Mouse (Mus musculus) forebrain, embryonic 13.5 days (tissue): ENCODE data around the gene Prss35. TPM values are rescaled to one million over a fixed set of nuclear protein-coding genes. Genes with fewer than 3 reads are reported as not detected.

Experiments used
- polyA plus RNA-seq: library from polyadenylated mRNA; unstranded; fragments of >200 nt; fragmentation: Nextera tagmentation; extraction: Ambion mirVana; gene quantifications from 2 replicates; pipeline ENCODE4 v1.2.1, GENCODE M21; 2015

The Prss35 gene
- polyA plus RNA-seq, 1 experiment from 2014 or later = 0.62 TPM

Other genes with a start within 250 kb of the Prss35 start
- 39.7 and 43.3 TPM in 2 replicates for gene Pgm3, start 171.8 kb upstream of the Prss35 start, polyA plus RNA-seq
- gene Rwdd2a, start 171.7 kb upstream of the Prss35 start, polyA plus RNA-seq = 5.0 and 6.2 TPM in 2 replicates
- gene Me1, start 47.7 kb upstream of the Prss35 start, polyA plus RNA-seq = 8.1 and 9.5 TPM in 2 replicates
- 46.5 and 47.7 TPM in 2 replicates for gene Snap91, start 137.0 kb downstream of the Prss35 start, polyA plus RNA-seq